Mouse (Mus musculus) hematopoietic stem cell, adult 5-6 weeks (primary cell): ENCODE results near the gene Nemp2. TPM values are rescaled to one million over a fixed set of nuclear protein-coding genes. Genes with fewer than 3 reads are reported as not detected.

Experiments used
- ATAC-seq, 2 experiments: fragments of 125-278 bp in 1 of 2; replicated peaks in 1 of 2; 2 replicates each; pipeline ENCODE4 v1.8.0; 2016 to 2017; ENCODE audit warnings: inconsistent platforms in 2 of 2, mild to moderate bottlenecking in 2 of 2, moderate number of reproducible peaks in 2 of 2, low read depth in 1 of 2, moderate TSS enrichment in 1 of 2; ENCODE audit not compliant: low FRiP score in 2 of 2, poor library complexity in 2 of 2, severe bottlenecking in 2 of 2, insufficient read depth in 1 of 2, low TSS enrichment in 1 of 2
- total RNA-seq: library from RNA; stranded (forward); fragments of 172-1452, 232-1000 nt; gene quantifications from 2 replicates; pipeline ENCODE4 v1.2.3, GENCODE M21; 2017

The Nemp2 gene
- 21.9 and 27.8 TPM in 2 replicates for total RNA-seq

DNA sequence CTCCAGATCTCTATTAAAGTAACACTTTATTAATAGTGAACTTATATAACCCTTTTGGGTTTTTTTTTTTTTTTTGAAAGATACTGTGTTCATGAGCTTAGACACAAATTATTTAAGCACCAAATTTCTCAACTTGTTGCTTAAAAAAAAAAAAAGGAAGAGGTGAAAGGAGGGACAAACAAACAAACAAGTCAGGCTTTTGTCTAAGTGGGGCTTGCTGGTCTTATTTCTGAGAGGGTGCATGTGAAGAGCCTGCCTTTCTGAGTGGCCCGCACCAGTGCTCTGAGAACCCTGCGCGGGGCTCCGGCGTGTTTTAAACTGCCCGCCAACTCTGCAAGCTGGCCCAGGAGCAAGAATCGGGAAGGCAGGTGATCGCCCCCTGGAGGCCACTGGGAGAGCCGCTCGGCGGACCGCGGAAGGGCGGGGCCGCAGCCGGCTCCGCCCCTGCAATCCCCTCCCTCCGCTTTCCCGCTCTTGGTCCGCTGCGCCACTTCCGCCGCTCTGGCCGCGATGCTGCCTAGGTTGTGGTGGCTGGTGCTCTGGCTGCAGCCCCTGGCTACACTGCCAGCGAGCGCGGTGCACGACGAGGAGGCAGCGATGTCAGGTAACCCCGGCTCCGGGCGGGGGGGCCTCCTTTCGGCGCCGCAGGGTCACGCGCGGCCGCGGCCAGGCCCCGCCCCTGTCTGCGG, at the start of gene Nemp2:
TSS of gene Nemp2 (plus strand) at position 456 of the 689 bp plus-strand sequence.
- ATAC-seq: peak; percentile 84 to 96

- no peak for ATAC-seq
These were observed 48.8 kb upstream of the Nemp2 start for GRCm38 (mm10) chr1:52581744-52582143.

- no peak for ATAC-seq
These were observed 47.6 kb upstream of the Nemp2 start for GRCm38 (mm10) chr1:52582866-52583265.

DNA sequence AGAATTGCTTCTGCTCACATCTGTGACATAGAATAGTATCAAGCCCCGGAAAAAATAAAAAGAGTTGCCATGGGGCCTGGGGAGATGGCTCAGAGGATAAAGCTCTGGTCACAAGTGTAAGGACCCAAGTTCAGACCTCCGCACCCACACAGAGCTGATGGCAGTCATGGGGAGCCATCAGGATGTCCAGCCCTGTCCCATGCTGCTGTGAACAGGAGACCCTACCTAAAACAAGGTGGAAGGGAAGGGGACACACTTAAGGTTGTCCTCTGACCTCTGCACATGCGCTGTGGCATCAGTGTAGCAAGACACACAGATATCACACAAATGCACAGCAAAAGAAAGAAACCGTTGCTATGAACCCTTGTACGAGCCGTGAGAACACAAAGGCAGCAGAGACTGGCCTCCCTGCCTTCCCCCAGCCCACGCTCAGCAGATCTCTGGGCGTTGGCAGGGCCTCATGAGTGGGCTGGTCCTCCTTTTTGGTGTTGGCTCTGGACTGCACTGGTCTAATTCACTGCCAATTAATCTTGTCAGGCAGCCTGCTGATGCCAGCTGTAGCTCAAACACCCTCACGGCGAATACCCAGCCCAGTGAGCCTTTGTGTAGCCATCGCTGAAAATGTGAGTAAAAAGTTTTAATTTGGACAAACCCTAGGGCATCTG, 33.4 kb upstream of the Nemp2 start:
- ATAC-seq: peak in 1 of 2 experiments; percentile 44; a peak in 1 of 4 replicates

DNA sequence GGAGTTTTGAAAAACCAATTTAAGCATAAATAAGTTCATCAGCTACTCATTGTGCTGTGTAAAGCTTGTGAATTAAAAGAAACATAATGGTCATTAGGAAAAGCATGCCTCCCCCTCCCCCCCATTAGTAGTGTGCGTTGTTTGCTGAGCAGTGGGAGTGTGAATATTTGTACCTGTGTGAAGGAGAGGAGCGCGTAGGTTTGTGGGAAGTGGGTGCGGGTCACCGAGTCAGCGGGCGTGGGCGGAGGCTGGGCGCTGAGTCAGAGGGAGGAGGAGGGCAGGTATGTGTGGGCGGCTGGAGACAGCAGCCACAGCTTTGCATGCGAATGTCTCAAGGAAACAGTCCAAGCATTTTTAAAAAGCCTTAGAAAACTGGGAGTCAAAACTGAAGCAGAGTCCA, 32.7 kb upstream of the Nemp2 start:
- peak; percentile 80 to 81 for ATAC-seq

DNA sequence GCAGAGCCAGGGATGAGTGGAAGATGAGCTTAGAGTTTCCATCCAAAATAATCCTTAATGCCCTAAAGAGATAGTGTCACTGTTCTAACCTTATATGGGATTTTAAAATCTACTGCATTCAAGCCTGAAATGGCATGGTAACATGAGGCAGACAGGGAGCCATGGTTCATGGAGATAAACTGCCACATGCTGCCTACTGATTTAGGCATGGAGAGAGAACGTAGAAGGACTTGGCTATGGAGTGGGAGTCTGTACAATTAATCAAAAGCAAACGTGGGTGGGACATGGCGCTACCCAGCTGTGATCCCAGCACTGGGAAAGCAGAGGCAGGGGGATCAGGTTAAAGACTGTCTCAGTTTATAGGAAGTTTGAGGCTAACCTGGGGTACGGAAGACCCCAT, 32.1 kb upstream of the Nemp2 start:
- no peak for ATAC-seq

GRCm38 (mm10) chr1:52601496-52601895, 29.0 kb upstream of the Nemp2 start:
- ATAC-seq: 0 out of 4 replicates have a peak, but pooled peaks of 1 of the 2 experiments have one; percentile 49

DNA sequence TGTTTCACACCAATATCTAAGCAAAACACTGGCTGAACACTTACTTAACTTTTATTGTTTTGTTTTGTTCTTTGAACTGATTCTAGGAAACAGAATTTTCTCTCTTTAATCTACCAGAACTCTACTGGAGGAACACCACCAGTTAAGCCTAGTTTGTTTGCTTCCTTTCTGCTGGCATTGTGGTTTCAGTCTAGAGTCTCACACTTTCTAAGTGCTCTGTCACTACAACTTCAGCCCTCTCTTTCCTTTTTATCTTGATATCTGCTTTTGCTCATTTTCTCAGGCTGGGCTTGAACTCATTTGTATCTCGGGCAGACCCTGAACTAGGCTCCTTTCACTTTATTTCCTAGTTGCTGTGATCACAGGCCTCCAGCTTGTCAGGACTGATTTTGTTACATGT, 22.8 kb upstream of the Nemp2 start:
- peak in 1 of 2 experiments; percentile 46; a peak in 1 of 4 replicates for ATAC-seq

- no peak for ATAC-seq
These were observed 22.0 kb upstream of the Nemp2 start for GRCm38 (mm10) chr1:52608486-52608885.

- ATAC-seq: no peak
These were observed 12.3 kb upstream of the Nemp2 start for GRCm38 (mm10) chr1:52618217-52618616.

GRCm38 (mm10) chr1:52620442-52620841, 10.1 kb upstream of the Nemp2 start:
- no peak for ATAC-seq

DNA sequence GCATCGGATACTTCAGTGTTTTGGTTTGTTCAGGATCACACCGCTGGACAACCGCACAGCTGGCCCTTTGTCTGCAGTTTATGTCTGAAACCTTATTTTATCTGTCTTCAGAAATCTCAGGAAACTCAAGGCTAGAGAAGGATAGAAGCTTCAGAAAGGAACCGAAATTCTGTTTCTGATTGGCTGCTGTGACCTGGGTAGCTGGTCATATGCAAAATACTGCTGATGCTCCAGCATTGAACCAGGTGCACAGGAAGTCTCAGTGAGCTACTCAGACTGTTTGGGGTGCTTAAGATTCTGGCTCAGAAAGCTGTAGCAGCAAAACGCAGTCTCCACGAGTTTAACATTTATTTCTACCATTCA, 415 bp downstream of the Nemp2 start:
- peak; percentile 77 to 79 for ATAC-seq

DNA sequence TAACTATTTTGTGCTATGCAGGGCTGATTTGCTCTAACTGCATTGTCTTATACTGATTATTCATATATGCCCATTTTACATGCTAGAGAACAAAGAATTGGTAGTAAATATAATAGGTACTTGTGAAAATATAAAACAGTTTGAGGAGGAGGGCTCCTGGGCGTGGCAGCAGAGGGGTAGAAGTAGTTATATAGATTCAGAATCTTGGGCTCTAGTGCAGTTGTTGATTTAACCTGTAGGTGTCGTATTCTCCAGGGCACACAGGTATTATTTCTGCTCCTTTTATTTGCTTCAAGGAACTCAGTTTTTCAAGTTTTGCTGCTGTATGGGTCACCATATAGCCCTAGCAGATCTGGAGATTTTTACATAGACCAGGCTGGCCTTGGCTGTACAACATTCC, 1.1 kb downstream of the Nemp2 start:
- no peak for ATAC-seq

GRCm38 (mm10) chr1:52634251-52634650, 3.7 kb downstream of the Nemp2 start:
- no peak for ATAC-seq

DNA sequence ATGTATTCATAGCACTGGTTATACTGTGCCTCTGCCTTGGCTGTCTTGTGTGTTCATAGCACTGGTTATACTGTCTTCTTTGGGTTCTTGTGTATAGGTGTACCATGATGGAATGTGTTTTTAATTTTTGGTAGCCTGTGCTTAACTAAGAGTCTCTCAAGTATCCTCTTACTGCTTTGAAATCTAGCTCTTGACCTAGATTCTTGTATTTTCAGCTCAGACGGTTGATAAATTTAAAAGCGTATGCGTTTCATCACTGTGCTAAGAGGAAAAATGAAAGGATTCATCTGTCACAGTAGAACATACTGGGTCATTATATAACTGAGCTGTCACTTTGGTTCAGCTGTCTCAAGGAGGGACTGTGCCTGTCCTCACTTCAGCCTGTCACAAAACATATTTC, 5.4 kb downstream of the Nemp2 start:
- ATAC-seq: no peak

- ATAC-seq: no peak
These were observed 7.6 kb downstream of the Nemp2 start for GRCm38 (mm10) chr1:52638101-52638500.

DNA sequence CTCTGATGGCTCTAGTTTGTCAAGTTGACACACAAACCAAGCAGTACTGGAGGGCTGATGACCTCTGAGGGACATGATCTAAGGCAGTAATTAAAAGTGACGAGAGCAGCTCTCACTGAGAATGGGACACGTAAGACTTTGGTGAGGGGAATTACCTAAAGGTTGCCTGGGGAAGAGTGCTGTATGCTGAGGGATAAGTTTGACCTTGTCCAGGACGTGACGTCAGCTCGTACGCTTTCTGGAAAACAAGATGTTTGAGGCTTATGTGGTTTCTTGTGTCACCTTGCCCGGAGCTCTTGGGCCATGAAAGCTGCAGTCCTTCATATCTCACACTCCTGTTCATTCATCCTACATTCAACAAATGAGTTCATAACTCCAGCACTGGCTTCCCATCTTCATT, 8.6 kb downstream of the Nemp2 start:
- no peak for ATAC-seq

- no peak for ATAC-seq
These were observed 9.8 kb downstream of the Nemp2 start for GRCm38 (mm10) chr1:52640266-52640665.

- no peak for ATAC-seq
These were observed 10.2 kb downstream of the Nemp2 start for GRCm38 (mm10) chr1:52640736-52641135.
